Mouse (Mus musculus) CH12.LX (cell line): ENCODE results near the gene Acss1.

Experiments
- BHLHE40 ChIP-seq: IDR thresholded peaks from 2 replicates; pipeline ENCODE4 v1.6.1; 2011; ENCODE audit warnings: mild to moderate bottlenecking, low read depth, low read length, improper control_type of control experiment
- CTCF ChIP-seq, 2 experiments: IDR thresholded peaks in 1 of 2; conservative IDR thresholded peaks in 1 of 2; 2 replicates each; pipeline ENCODE4 v1.5.1; 2011 to 2012; ENCODE audit warnings: low read depth in 2 of 2, low read length in 2 of 2, improper control_type of control experiment in 1 of 2, inconsistent platforms in 1 of 2, mild to moderate bottlenecking in 1 of 2, moderate library complexity in 1 of 2
- EP300 ChIP-seq: IDR thresholded peaks from 2 replicates; pipeline ENCODE4 v1.6.1; 2011; ENCODE audit warnings: low read length, improper control_type of control experiment
- ETS1 ChIP-seq: conservative IDR thresholded peaks from 2 replicates; pipeline ENCODE4 v1.6.1; 2012; ENCODE audit warnings: low read depth, mild to moderate bottlenecking, inconsistent platforms, low read length, improper control_type of control experiment, moderate library complexity
- MAZ ChIP-seq: IDR thresholded peaks from 2 replicates; pipeline ENCODE4 v1.6.1; 2012; ENCODE audit warnings: low read depth, mild to moderate bottlenecking, inconsistent platforms, low read length, improper control_type of control experiment, moderate library complexity
- MXI1 ChIP-seq: IDR thresholded peaks from 2 replicates; pipeline ENCODE4 v1.6.1; 2011; ENCODE audit warnings: mild to moderate bottlenecking, low read depth, low read length, improper control_type of control experiment
- NELFE ChIP-seq: IDR thresholded peaks from 2 replicates; pipeline ENCODE4 v1.6.1; 2011; ENCODE audit warnings: low read depth, low read length, improper control_type of control experiment
- POLR2A ChIP-seq: IDR thresholded peaks from 2 replicates; pipeline ENCODE4 v1.6.1; 2011; ENCODE audit warnings: low read depth, mild to moderate bottlenecking, improper control_type of control experiment, low read length
- RCOR1 ChIP-seq: conservative IDR thresholded peaks from 2 replicates; pipeline ENCODE4 v1.6.1; 2012; ENCODE audit warnings: low read depth, mild to moderate bottlenecking, inconsistent platforms, low read length, improper control_type of control experiment
- TBP ChIP-seq: conservative IDR thresholded peaks from 2 replicates; pipeline ENCODE4 v1.6.1; 2011; ENCODE audit warnings: low read depth, low read length, improper control_type of control experiment
- UBTF ChIP-seq: IDR thresholded peaks from 2 replicates; pipeline ENCODE4 v1.6.1; 2012; ENCODE audit warnings: low read depth, mild to moderate bottlenecking, inconsistent platforms, low read length, improper control_type of control experiment, moderate library complexity
- ZMIZ1 ChIP-seq: IDR thresholded peaks from 2 replicates; pipeline ENCODE4 v1.6.1; 2012; ENCODE audit warnings: low read depth, mild to moderate bottlenecking, inconsistent platforms, low read length, improper control_type of control experiment
- ZNF384 ChIP-seq: IDR thresholded peaks from 2 replicates; pipeline ENCODE4 v1.6.1; 2012; ENCODE audit warnings: low read depth, low read length, improper control_type of control experiment, inconsistent platforms

DNA sequence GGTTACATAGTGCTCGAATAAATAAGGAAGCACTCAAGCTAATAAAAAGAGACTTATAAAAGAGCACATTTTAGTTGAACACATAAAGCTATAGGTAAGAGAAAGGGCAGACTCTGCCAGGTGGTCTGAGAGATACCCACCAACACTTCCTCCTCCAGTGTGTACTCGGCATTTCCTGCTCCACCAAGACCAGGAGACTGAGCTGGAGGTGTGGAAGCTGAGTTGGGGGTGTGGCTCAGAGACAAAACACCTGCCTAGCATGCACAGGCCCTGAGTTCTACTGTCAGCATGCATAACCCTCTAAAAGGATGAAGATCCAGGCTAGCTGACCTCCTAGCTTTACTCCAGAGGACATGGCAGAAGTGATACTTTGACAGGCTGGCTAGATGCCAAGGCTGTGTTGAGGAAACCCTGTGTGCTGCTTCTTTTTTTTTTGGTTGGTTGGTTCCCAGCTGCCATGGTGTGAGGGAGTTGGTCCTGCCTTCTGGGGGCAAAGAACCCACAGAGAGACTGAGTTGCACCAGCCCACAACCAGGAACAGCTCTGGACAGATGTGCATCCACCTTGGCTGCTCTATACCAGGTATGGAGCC lies 1.2 kb upstream of the Acss1 start:
- TF ChIP-seq POLR2A (no peak), CTCF (conservative IDR thresholded peaks at IDR 0.05 in 1 of 2, IDR thresholded peaks at IDR 0.05 in 1 of 2; ENCODE audit: low read depth in 2 of 2, low read length in 2 of 2) (no peak), MAZ (no peak), TBP (no peak), UBTF (no peak), ETS1 (no peak), NELFE (no peak), ZNF384 (no peak), RCOR1 (no peak), BHLHE40 (no peak), ZMIZ1 (no peak), EP300 (no peak), MXI1 (no peak)
